Mouse (Mus musculus) C2C12 (cell line): Measurements from ENCODE around the gene Tbl3.
"Not testable (repeated sequence)": the region's sequence is repeated elsewhere in the genome, so short reads cannot be mapped to it uniquely, and the experiment has no call there.

Source experiments
- CTCF ChIP-seq: IDR thresholded peaks from one replicate; pipeline ENCODE4 v1.5.1; 2011; ENCODE audit not compliant: control insufficient read depth, insufficient read depth, insufficient read length
- MAX ChIP-seq: IDR thresholded peaks from one replicate; pipeline ENCODE4 v1.6.1; 2011; ENCODE audit warnings: mild to moderate bottlenecking, control low read depth
- MYOD1 ChIP-seq: IDR thresholded peaks from one replicate; pipeline ENCODE4 v1.6.1; 2011; ENCODE audit warnings: low read depth; ENCODE audit not compliant: control insufficient read depth, insufficient read length
- MYOG ChIP-seq: IDR thresholded peaks from one replicate; pipeline ENCODE4 v1.6.1; 2011; ENCODE audit not compliant: control insufficient read depth, insufficient read length; ENCODE audit errors: extremely low read depth
- USF1 ChIP-seq: IDR thresholded peaks from one replicate; pipeline ENCODE4 v1.6.1; 2011; ENCODE audit warnings: low read depth, mild to moderate bottlenecking, control low read depth, moderate library complexity

DNA sequence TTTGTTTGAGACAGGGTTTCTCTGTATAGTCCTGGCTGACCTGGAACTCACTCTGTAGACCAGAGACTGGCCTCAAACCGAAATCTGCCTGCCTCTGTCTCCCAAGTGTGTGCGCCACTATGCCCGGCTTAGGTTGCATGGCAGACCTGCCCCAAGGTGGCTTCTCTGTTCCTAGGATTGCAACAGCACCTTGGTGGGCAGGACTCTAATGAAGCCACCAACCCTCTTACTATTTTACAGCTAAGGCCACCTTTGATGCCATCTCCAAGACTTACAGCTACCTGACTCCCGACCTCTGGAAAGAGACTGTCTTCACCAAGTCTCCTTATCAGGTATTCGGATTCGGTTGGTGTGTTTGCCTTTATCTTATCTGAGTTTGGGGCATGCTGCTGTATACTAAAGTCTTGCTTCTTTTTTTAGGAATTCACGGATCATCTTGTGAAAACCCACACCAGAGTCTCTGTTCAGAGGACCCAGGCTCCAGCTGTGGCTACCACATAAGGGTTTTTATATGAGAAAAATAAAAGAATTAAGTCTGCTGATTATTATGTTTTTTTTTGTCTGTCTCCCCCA is 14.0 kb upstream of the Tbl3 start:
- TF ChIP-seq CTCF, MAX, USF1, MYOD1, MYOG: not testable (repeated sequence)
